Mouse (Mus musculus) neural tube, embryonic 11.5 days (tissue): Measurements from ENCODE around the gene Tifa. TPM values are rescaled to one million over a fixed set of nuclear protein-coding genes. Genes with fewer than 3 reads are reported as not detected.
A peak's percentile ranks its signal among the peaks of the same experiment; 100 is the strongest.

Source experiments
- ATAC-seq: fragments of 200-750 bp; cut with Nextera tagmentation; 2 replicates; pipeline ENCODE4 v1.8.0; 2017; ENCODE audit warnings: moderate number of reproducible peaks, mild to moderate bottlenecking, moderate TSS enrichment, moderate library complexity; ENCODE audit not compliant: insufficient read depth, low FRiP score, low TSS enrichment
- DNase-seq: peaks from one replicate; pipeline ENCODE4 v3.0.0-alpha.2; 2015; ENCODE audit warnings: low spot score
- H3K27ac ChIP-seq: fragments of 300-500 bp; sonication (generic); 2 replicates; pipeline ENCODE4 v1.5.1; 2014; ENCODE audit warnings: low read depth, mild to moderate bottlenecking, low read length
- H3K27me3 ChIP-seq: fragments of 300-500 bp; sonication (generic); 2 replicates; pipeline ENCODE4 v1.6.1; 2014; ENCODE audit warnings: mild to moderate bottlenecking, low read length, mixed read lengths; ENCODE audit not compliant: control insufficient read depth, insufficient read depth
- H3K36me3 ChIP-seq: fragments of 300-500 bp; sonication (generic); 2 replicates; pipeline ENCODE4 v1.6.1; 2014; ENCODE audit warnings: mild to moderate bottlenecking, low read length, moderate library complexity, mixed read lengths; ENCODE audit not compliant: control insufficient read depth, insufficient read depth
- H3K4me1 ChIP-seq: fragments of 300-500 bp; sonication (generic); 2 replicates; pipeline ENCODE4 v1.6.1; 2014; ENCODE audit warnings: low read length, mixed read lengths; ENCODE audit not compliant: control insufficient read depth, insufficient read depth
- H3K4me2 ChIP-seq: fragments of 300-500 bp; sonication (generic); 2 replicates; pipeline ENCODE4 v1.6.1; 2014; ENCODE audit warnings: low read depth, mild to moderate bottlenecking, moderate library complexity
- H3K4me3 ChIP-seq: fragments of 300-500 bp; sonication (generic); 2 replicates; pipeline ENCODE4 v1.5.1; 2014; ENCODE audit warnings: low read depth, low read length
- H3K9ac ChIP-seq: fragments of 300-500 bp; sonication (generic); 2 replicates; pipeline ENCODE4 v1.6.1; 2014; ENCODE audit warnings: mild to moderate bottlenecking, low read length
- H3K9me3 ChIP-seq: fragments of 300-500 bp; sonication (generic); 2 replicates; pipeline ENCODE4 v1.6.1; 2016; ENCODE audit warnings: low read length; ENCODE audit not compliant: control insufficient read depth
- WGBS: fragments of 180-500 bp; shearing (Covaris S2); extraction: QIAGEN DNeasy Blood & Tissue Kit; methylation state at CpG from one replicate; pipeline ENCODE4 v1.1.7; 2014; 5-methylcytosine and 5-hydroxymethylcytosine counted together
- polyA plus RNA-seq: library from polyadenylated mRNA; unstranded; fragments of >200 nt; fragmentation: Nextera tagmentation; extraction: Ambion mirVana; gene quantifications from 2 replicates; pipeline ENCODE4 v1.2.1, GENCODE M21; 2014

Tifa gene
- polyA plus RNA-seq, 1 experiment from 2014 or later: 2.4 TPM

DNA sequence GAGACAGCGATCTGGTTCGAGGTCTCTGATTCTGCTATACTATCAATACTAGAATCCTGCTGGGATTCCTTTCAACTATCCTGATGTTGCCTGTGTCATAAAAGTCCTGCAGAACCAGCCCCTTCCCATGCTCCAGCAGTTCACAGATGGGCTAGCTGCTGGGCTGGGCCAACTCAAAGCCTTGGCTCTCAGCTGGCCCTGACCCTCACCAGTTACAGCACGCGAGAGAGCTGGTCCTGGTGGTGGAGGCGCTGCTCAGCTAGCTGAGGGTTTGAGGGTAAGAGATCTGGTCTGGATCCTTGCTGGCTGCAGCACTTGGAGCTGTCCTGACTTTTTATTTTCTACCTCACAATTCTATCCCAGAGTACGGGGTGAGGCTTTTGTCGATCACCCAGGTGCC lies 36.9 kb downstream of the Tifa start:
- 0 out of 2 replicates have a peak, but pooled peaks cover 4% of the 10 kb centered on the region for H3K4me1 ChIP-seq
- no peak overlapping the region for H3K4me3 ChIP-seq
- ATAC-seq: no peak
- WGBS: 70% methylated on average over 7 of the region's 7 CpGs
- DNase-seq: no peak
- no peaks in the 10 kb centered on the region for H3K9me3 ChIP-seq
- no peak overlapping the region for H3K27ac ChIP-seq
- H3K9ac ChIP-seq: no peak overlapping the region
- peaks cover 3% of the 10 kb centered on the region; the same call in 1 of the 2 replicates for H3K36me3 ChIP-seq
- H3K4me2 ChIP-seq: no peak overlapping the region
- H3K27me3 ChIP-seq: no peaks in the 10 kb centered on the region

DNA sequence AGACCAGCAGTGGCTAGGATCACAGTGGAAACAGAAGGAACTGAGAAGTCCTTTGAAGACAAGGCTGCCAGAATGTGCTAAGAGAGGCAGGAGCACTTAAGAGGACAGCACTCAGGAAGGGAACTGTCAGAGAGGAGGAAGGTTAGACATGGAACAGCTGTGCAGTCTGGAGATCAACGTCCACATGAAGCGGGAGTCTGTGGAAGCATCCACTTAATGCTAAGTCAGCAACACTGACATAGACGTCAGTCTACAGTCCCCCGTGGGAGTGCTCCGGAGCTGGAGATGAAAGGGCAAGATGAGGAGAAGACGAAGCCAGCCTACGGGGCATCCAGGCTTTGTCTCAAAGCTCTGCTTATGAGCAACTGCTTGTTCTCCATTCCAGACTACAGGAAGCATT lies 37.5 kb downstream of the Tifa start:
- H3K4me1 ChIP-seq: 0 out of 2 replicates have a peak, but pooled peaks cover 4% of the 10 kb centered on the region
- 53% methylated on average over 7 of the region's 7 CpGs for WGBS

DNA sequence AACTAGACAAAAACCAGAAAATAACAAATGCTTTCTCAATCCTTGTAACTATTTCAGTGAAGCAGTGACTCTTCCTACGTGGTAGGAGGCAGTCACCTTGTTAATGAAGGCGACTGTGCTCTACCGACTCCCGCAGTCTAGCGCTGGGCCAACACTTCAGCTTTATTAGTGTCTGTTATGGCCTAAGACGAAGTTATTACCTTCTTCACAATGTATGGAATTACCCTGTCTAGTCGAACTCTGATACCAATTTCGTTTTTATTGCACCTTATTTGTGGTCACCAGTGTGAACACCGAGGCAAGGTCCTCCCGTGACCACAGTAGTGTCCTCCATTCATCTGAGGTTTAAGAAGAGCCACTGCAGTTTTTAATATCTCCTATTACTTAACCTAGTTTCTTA lies 40.6 kb downstream of the Tifa start:
- ATAC-seq (no peak), DNase-seq (no peak)
- H3K36me3 ChIP-seq: no peaks in the 10 kb centered on the region
- no peak overlapping the region for H3K27ac ChIP-seq
- no peak overlapping the region for H3K4me2 ChIP-seq
- H3K4me1 ChIP-seq: 0 out of 2 replicates have a peak, but pooled peaks cover 4% of the 10 kb centered on the region
- no peaks in the 10 kb centered on the region for H3K27me3 ChIP-seq
- H3K4me3 ChIP-seq: no peak overlapping the region
- H3K9ac ChIP-seq: no peak overlapping the region
- no peaks in the 10 kb centered on the region for H3K9me3 ChIP-seq
- 64% methylated on average over 10 of the region's 10 CpGs for WGBS

More for the DNA sequence above, 37.5 kb downstream of the Tifa start:
- no peak overlapping the region for H3K9ac ChIP-seq
- peak overlapping the region; percentile 35; the same call in 1 of the 2 replicates for H3K27ac ChIP-seq
- peak; percentile 29 for DNase-seq
- H3K4me3 ChIP-seq: no peak overlapping the region
- H3K9me3 ChIP-seq: no peaks in the 10 kb centered on the region
- no peaks in the 10 kb centered on the region for H3K27me3 ChIP-seq
- H3K36me3 ChIP-seq: peaks cover 1% of the 10 kb centered on the region; the same call in 1 of the 2 replicates
- no peak overlapping the region for H3K4me2 ChIP-seq
- ATAC-seq: no peak

GRCm38 (mm10) chr3:127831079-127831478 lies 41.5 kb downstream of the Tifa start:
- ATAC-seq: no peak
- Histone ChIP-seq H3K4me1 (peaks cover 8% of the 10 kb centered on the region), H3K27ac (no peak overlapping the region), H3K36me3 (no peaks in the 10 kb centered on the region), H3K27me3 (no peaks in the 10 kb centered on the region), H3K9ac (no peak overlapping the region), H3K9me3 (no peaks in the 10 kb centered on the region), H3K4me3 (no peak overlapping the region), H3K4me2 (no peak overlapping the region)
- DNase-seq: no peak
- WGBS: 62% methylated on average over 6 of the region's 6 CpGs

GRCm38 (mm10) chr3:127834040-127834439 lies 44.4 kb downstream of the Tifa start:
- Histone ChIP-seq H3K4me2 (no peak overlapping the region), H3K9me3 (no peaks in the 10 kb centered on the region), H3K9ac (no peak overlapping the region), H3K36me3 (no peaks in the 10 kb centered on the region), H3K4me3 (no peak overlapping the region), H3K27ac (no peak overlapping the region), H3K27me3 (no peaks in the 10 kb centered on the region), H3K4me1 (peaks cover 9% of the 10 kb centered on the region)
- DNase-seq (no peak), ATAC-seq (no peak)
- 90% methylated on average over 4 of the region's 4 CpGs for WGBS

- Histone ChIP-seq H3K36me3 (no peaks in the 10 kb centered on the region), H3K4me3 (no peak overlapping the region), H3K4me2 (no peak overlapping the region), H3K9ac (no peak overlapping the region), H3K4me1 (peaks cover 9% of the 10 kb centered on the region), H3K27ac (no peak overlapping the region), H3K27me3 (no peaks in the 10 kb centered on the region), H3K9me3 (no peaks in the 10 kb centered on the region)
- 88% methylated on average over 6 of the region's 6 CpGs for WGBS
- no peak for DNase-seq
- no peak for ATAC-seq
Observed at GRCm38 (mm10) chr3:127835594-127835993, 46.0 kb downstream of the Tifa start.

DNA sequence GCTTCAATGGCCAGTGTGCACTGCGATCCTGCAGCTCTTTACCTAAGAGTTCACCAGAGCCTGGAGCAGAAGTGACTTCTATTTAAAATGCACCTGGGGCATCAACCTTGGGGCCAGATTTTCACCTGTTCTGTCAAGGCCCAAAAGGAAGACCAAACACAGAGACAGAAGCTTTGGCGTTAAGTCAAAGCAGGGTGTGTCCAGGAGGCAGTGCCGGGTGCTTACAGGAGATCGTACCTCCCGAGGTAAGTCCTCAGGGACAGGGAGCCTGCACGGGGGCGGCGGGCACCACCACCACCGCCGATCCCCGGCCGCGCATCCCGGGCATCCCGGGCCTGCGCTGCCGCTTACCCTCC lies 47.2 kb downstream of the Tifa start:
- no peaks in the 10 kb centered on the region for H3K9me3 ChIP-seq
- no peaks in the 10 kb centered on the region for H3K36me3 ChIP-seq
- H3K27ac ChIP-seq: peak overlapping the region; percentile 69; the same call in 1 of the 2 replicates
- peaks cover 9% of the 10 kb centered on the region for H3K4me1 ChIP-seq
- H3K4me3 ChIP-seq: peak overlapping the region; percentile 95
- H3K27me3 ChIP-seq: no peaks in the 10 kb centered on the region
- WGBS: 0% methylated on average over 15 of the region's 17 CpGs
- peak overlapping the region; percentile 88 for H3K9ac ChIP-seq
- no peak for DNase-seq
- H3K4me2 ChIP-seq: peak overlapping the region; percentile 62
- ATAC-seq: peak; percentile 2; the same call in 1 of the 2 replicates

GRCm38 (mm10) chr3:127837154-127837865 lies 47.7 kb downstream of the Tifa start, which contains the start of gene Ap1ar:
Gene Ap1ar, minus strand, starts transcription at chr3:127837523.
- peak within 1 kb of the TSS; percentile 69 for H3K27ac ChIP-seq
- peak; percentile 96 for ATAC-seq
- peak within 1 kb of the TSS; percentile 62 for H3K4me2 ChIP-seq
- H3K4me1 ChIP-seq: peaks cover 9% of the 10 kb centered on the region
- H3K9ac ChIP-seq: peak within 1 kb of the TSS; percentile 88
- H3K9me3 ChIP-seq: no peaks in the 10 kb centered on the region
- DNase-seq: peak; percentile 98
- H3K4me3 ChIP-seq: peak within 1 kb of the TSS; percentile 95
- H3K27me3 ChIP-seq: no peaks in the 10 kb centered on the region
- 0% methylated on average over 55 of the region's 89 CpGs for WGBS
- H3K36me3 ChIP-seq: no peaks in the 10 kb centered on the region
